Mouse (Mus musculus) lung, embryonic 15.5 days (tissue): ENCODE data around the gene Nrsn2. TPM values are rescaled to one million over a fixed set of nuclear protein-coding genes. Genes with fewer than 3 reads are reported as not detected.

Experiments used
- ATAC-seq: fragments of 200-750 bp; cut with Nextera tagmentation; 2 replicates; pipeline ENCODE4 v1.8.0; 2017; ENCODE audit warnings: moderate number of reproducible peaks, borderline replicate concordance; ENCODE audit not compliant: low FRiP score, low TSS enrichment; ENCODE audit errors: extremely low read depth
- H3K27ac ChIP-seq: fragments of 300-500 bp; sonication (generic); 2 replicates; pipeline ENCODE4 v1.5.1; 2015; ENCODE audit warnings: moderate library complexity, mild to moderate bottlenecking, inconsistent platforms
- H3K27me3 ChIP-seq: fragments of 300-500 bp; sonication (generic); 2 replicates; pipeline ENCODE4 v1.6.1; 2015; ENCODE audit warnings: inconsistent platforms
- H3K36me3 ChIP-seq: fragments of 300-500 bp; sonication (generic); 2 replicates; pipeline ENCODE4 v1.6.1; 2015; ENCODE audit warnings: inconsistent platforms
- H3K4me1 ChIP-seq: fragments of 300-500 bp; sonication (generic); 2 replicates; pipeline ENCODE4 v1.6.1; 2015; ENCODE audit warnings: inconsistent platforms
- H3K4me2 ChIP-seq: fragments of 300-500 bp; sonication (generic); 2 replicates; pipeline ENCODE4 v1.6.1; 2015; ENCODE audit warnings: inconsistent platforms, mild to moderate bottlenecking, moderate library complexity
- H3K4me3 ChIP-seq: fragments of 300-500 bp; sonication (generic); 2 replicates; pipeline ENCODE4 v1.5.1; 2015; ENCODE audit warnings: mild to moderate bottlenecking, inconsistent platforms
- H3K9ac ChIP-seq: fragments of 300-500 bp; sonication (generic); 2 replicates; pipeline ENCODE4 v1.6.1; 2015; ENCODE audit warnings: inconsistent platforms
- H3K9me3 ChIP-seq: fragments of 300-500 bp; sonication (generic); 2 replicates; pipeline ENCODE4 v1.6.1; 2016; ENCODE audit warnings: inconsistent platforms
- WGBS: fragments of 180-500 bp; shearing (Covaris S2); methylation state at CpG from one replicate; pipeline ENCODE4 v1.1.7; 2015; 5-methylcytosine and 5-hydroxymethylcytosine counted together
- polyA plus RNA-seq: library from polyadenylated mRNA; unstranded; fragments of >200 nt; fragmentation: Nextera tagmentation; extraction: Ambion mirVana; gene quantifications from 2 replicates; pipeline ENCODE4 v1.2.1, GENCODE M21; 2015

Nrsn2 gene
- polyA plus RNA-seq, 1 experiment from 2014 or later: 0.36 TPM

- WGBS: 85% methylated on average over 8 of the region's 8 CpGs
- no peak overlapping the region for H3K27ac ChIP-seq
- no peak overlapping the region for H3K9ac ChIP-seq
Observed at GRCm38 (mm10) chr2:152349842-152350540, 26.4 kb downstream of the Nrsn2 start.

GRCm38 (mm10) chr2:152349205-152349604 lies 27.2 kb downstream of the Nrsn2 start:
- peaks cover 14% of the 10 kb centered on the region for H3K4me1 ChIP-seq
- no peaks in the 10 kb centered on the region for H3K27me3 ChIP-seq
- no peak overlapping the region for H3K9ac ChIP-seq
- 67% methylated on average over 6 of the region's 6 CpGs for WGBS
- no peak overlapping the region for H3K27ac ChIP-seq
- H3K4me3 ChIP-seq: no peak overlapping the region
- no peaks in the 10 kb centered on the region for H3K9me3 ChIP-seq
- H3K4me2 ChIP-seq: no peak overlapping the region
- ATAC-seq: no peak
- no peaks in the 10 kb centered on the region for H3K36me3 ChIP-seq

More at GRCm38 (mm10) chr2:152349842-152350540, 26.4 kb downstream of the Nrsn2 start:
- no peaks in the 10 kb centered on the region for H3K36me3 ChIP-seq
- H3K4me2 ChIP-seq: no peak overlapping the region
- ATAC-seq: peak; percentile 60; the same call in 1 of the 2 replicates
- H3K4me3 ChIP-seq: no peak overlapping the region
- peaks cover 8% of the 10 kb centered on the region for H3K4me1 ChIP-seq
- H3K27me3 ChIP-seq: no peaks in the 10 kb centered on the region
- no peaks in the 10 kb centered on the region for H3K9me3 ChIP-seq

GRCm38 (mm10) chr2:152347722-152348121 lies 28.7 kb downstream of the Nrsn2 start:
- Histone ChIP-seq H3K9ac (no peak overlapping the region), H3K4me1 (peaks cover 16% of the 10 kb centered on the region)
- ATAC-seq: no peak

GRCm38 (mm10) chr2:152346776-152347465 lies 29.5 kb downstream of the Nrsn2 start:
- H3K4me2 ChIP-seq: no peak overlapping the region
- H3K4me1 ChIP-seq: peaks cover 16% of the 10 kb centered on the region
- ATAC-seq: no peak
- H3K9me3 ChIP-seq: no peaks in the 10 kb centered on the region
- H3K36me3 ChIP-seq: no peaks in the 10 kb centered on the region
- no peak overlapping the region for H3K9ac ChIP-seq
- no peak overlapping the region for H3K27ac ChIP-seq
- no peak overlapping the region for H3K4me3 ChIP-seq
- WGBS: 34% methylated on average over 9 of the region's 9 CpGs
- H3K27me3 ChIP-seq: no peaks in the 10 kb centered on the region

More at GRCm38 (mm10) chr2:152347722-152348121, 28.7 kb downstream of the Nrsn2 start:
- H3K9me3 ChIP-seq: no peaks in the 10 kb centered on the region
- no peak overlapping the region for H3K4me3 ChIP-seq
- no peak overlapping the region for H3K4me2 ChIP-seq
- H3K27me3 ChIP-seq: no peaks in the 10 kb centered on the region
- no peak overlapping the region for H3K27ac ChIP-seq
- 72% methylated on average over 2 of the region's 2 CpGs for WGBS
- no peaks in the 10 kb centered on the region for H3K36me3 ChIP-seq

GRCm38 (mm10) chr2:152345393-152345792 lies 31.0 kb downstream of the Nrsn2 start:
- no peak for ATAC-seq
- Histone ChIP-seq H3K27me3 (no peaks in the 10 kb centered on the region), H3K4me3 (no peak overlapping the region), H3K4me2 (no peak overlapping the region), H3K9ac (no peak overlapping the region), H3K4me1 (peaks cover 16% of the 10 kb centered on the region), H3K27ac (no peak overlapping the region), H3K9me3 (no peaks in the 10 kb centered on the region), H3K36me3 (no peaks in the 10 kb centered on the region)
- WGBS: 60% methylated on average over 6 of the region's 6 CpGs

- Histone ChIP-seq H3K9me3 (no peaks in the 10 kb centered on the region), H3K4me3 (no peak overlapping the region), H3K36me3 (no peaks in the 10 kb centered on the region), H3K9ac (no peak overlapping the region), H3K27ac (no peak overlapping the region), H3K27me3 (no peaks in the 10 kb centered on the region), H3K4me2 (peak overlapping the region; percentile 89; the same call in 1 of the 2 replicates), H3K4me1 (peaks cover 12% of the 10 kb centered on the region)
- ATAC-seq: no peak
- 59% methylated on average over 5 of the region's 5 CpGs for WGBS
Observed at GRCm38 (mm10) chr2:152344909-152345308, 31.5 kb downstream of the Nrsn2 start.

GRCm38 (mm10) chr2:152344361-152344760 lies 32.1 kb downstream of the Nrsn2 start:
- no peaks in the 10 kb centered on the region for H3K36me3 ChIP-seq
- H3K4me1 ChIP-seq: peaks cover 11% of the 10 kb centered on the region
- H3K27ac ChIP-seq: no peak overlapping the region
- no peaks in the 10 kb centered on the region for H3K27me3 ChIP-seq
- peak overlapping the region; percentile 52; the same call in 1 of the 2 replicates for H3K9ac ChIP-seq
- peak overlapping the region; percentile 50 for H3K4me3 ChIP-seq
- no peak for ATAC-seq
- no peaks in the 10 kb centered on the region for H3K9me3 ChIP-seq
- H3K4me2 ChIP-seq: peak overlapping the region; percentile 89
- WGBS: 10% methylated on average over 10 of the region's 10 CpGs

GRCm38 (mm10) chr2:152343329-152344213 lies 32.9 kb downstream of the Nrsn2 start, which contains the start of gene Trib3:
TSS of gene Trib3 (minus strand) at chr2:152344032.
- peak within 1 kb of the TSS; percentile 63; the same call in 1 of the 2 replicates for H3K27ac ChIP-seq
- H3K27me3 ChIP-seq: no peaks in the 10 kb centered on the region
- WGBS: under 1% methylated on average over 51 of the region's 52 CpGs
- ATAC-seq: peak; percentile 87
- H3K36me3 ChIP-seq: no peaks in the 10 kb centered on the region
- H3K4me2 ChIP-seq: peak within 1 kb of the TSS; percentile 89
- peak within 1 kb of the TSS; percentile 52 for H3K9ac ChIP-seq
- peak within 1 kb of the TSS; percentile 50 for H3K4me3 ChIP-seq
- peaks cover 11% of the 10 kb centered on the region for H3K4me1 ChIP-seq
- no peaks in the 10 kb centered on the region for H3K9me3 ChIP-seq

GRCm38 (mm10) chr2:152339631-152340179 lies 36.7 kb downstream of the Nrsn2 start:
- Histone ChIP-seq H3K36me3 (no peaks in the 10 kb centered on the region), H3K27me3 (no peaks in the 10 kb centered on the region), H3K4me3 (no peak overlapping the region), H3K9me3 (no peaks in the 10 kb centered on the region), H3K27ac (no peak overlapping the region), H3K4me1 (peaks cover 25% of the 10 kb centered on the region), H3K9ac (no peak overlapping the region), H3K4me2 (no peak overlapping the region)
- 85% methylated on average over 22 of the region's 22 CpGs for WGBS
- no peak for ATAC-seq

- no peaks in the 10 kb centered on the region for H3K27me3 ChIP-seq
- H3K4me2 ChIP-seq: no peak overlapping the region
- ATAC-seq: no peak
- 0 out of 2 replicates have a peak overlapping the region, but pooled peaks have one; percentile 86 for H3K27ac ChIP-seq
- H3K9ac ChIP-seq: no peak overlapping the region
- no peaks in the 10 kb centered on the region for H3K9me3 ChIP-seq
- H3K4me1 ChIP-seq: peaks cover 18% of the 10 kb centered on the region
- 75% methylated on average over 13 of the region's 13 CpGs for WGBS
- H3K36me3 ChIP-seq: no peaks in the 10 kb centered on the region
- H3K4me3 ChIP-seq: no peak overlapping the region
Observed at GRCm38 (mm10) chr2:152338319-152338718, 38.1 kb downstream of the Nrsn2 start.

GRCm38 (mm10) chr2:152337591-152338212 lies 38.7 kb downstream of the Nrsn2 start:
- peaks cover 18% of the 10 kb centered on the region for H3K4me1 ChIP-seq
- 82% methylated on average over 11 of the region's 11 CpGs for WGBS
- H3K4me2 ChIP-seq: no peak overlapping the region
- no peaks in the 10 kb centered on the region for H3K9me3 ChIP-seq
- peak overlapping the region; percentile 86 for H3K27ac ChIP-seq
- ATAC-seq: no peak
- H3K9ac ChIP-seq: no peak overlapping the region
- H3K27me3 ChIP-seq: no peaks in the 10 kb centered on the region
- no peak overlapping the region for H3K4me3 ChIP-seq
- no peaks in the 10 kb centered on the region for H3K36me3 ChIP-seq
